Mouse (Mus musculus) heart, adult 18-20 months (tissue): ENCODE data around the gene Boll. TPM values are rescaled to one million over a fixed set of nuclear protein-coding genes. Genes with fewer than 3 reads are reported as not detected.
"Not testable (repeated sequence)": the region's sequence is repeated elsewhere in the genome, so short reads cannot be mapped to it uniquely, and the experiment has no call there.

Source experiments
- DNase-seq, 2 experiments: peaks; one replicate each; pipeline ENCODE4 v3.0.0; 2021 to 2022; ENCODE audit warnings: mixed read lengths in 1 of 2
- long read RNA-seq, 2 experiments: library from polyadenylated mRNA; stranded (forward); transcript quantifications; one replicate each; pipeline ENCODE4 v2.0.0; 2021
- total RNA-seq, 2 experiments: library from RNA; stranded (reverse); gene quantifications; 2 replicates each; pipeline ENCODE4 v1.2.3; 2021

Boll gene
- total RNA-seq: not detected
- long read RNA-seq, experiment 1: 0 reads
- long read RNA-seq, experiment 2: 0 reads

- peak; percentile 56 to 75 for DNase-seq
Observed at GRCm38 (mm10) chr1:55363044-55363565, at the start of gene Boll. Gene Boll (minus strand): TSS chr1:55363469.

- no peak for DNase-seq
Observed at GRCm38 (mm10) chr1:55412569-55412968, 49.3 kb upstream of the Boll start.

GRCm38 (mm10) chr1:55411079-55411478 is 47.8 kb upstream of the Boll start:
- no peak for DNase-seq

- no peak for DNase-seq
Observed at GRCm38 (mm10) chr1:55410670-55411069, 47.4 kb upstream of the Boll start.

GRCm38 (mm10) chr1:55406531-55407375 is 43.5 kb upstream of the Boll start:
- peak; percentile 26 to 40 for DNase-seq

GRCm38 (mm10) chr1:55406023-55406413 is 42.7 kb upstream of the Boll start:
- peak; percentile 84 to 86 for DNase-seq

- DNase-seq: peak; percentile 95 to 97
Observed at GRCm38 (mm10) chr1:55405272-55406022, 42.2 kb upstream of the Boll start, which contains the start of gene Plcl1. Gene Plcl1 (plus strand): TSS chr1:55405921.

- peak; percentile 64 to 87 for DNase-seq
Observed at GRCm38 (mm10) chr1:55404439-55404838, 41.2 kb upstream of the Boll start.

GRCm38 (mm10) chr1:55399891-55400290 is 36.6 kb upstream of the Boll start:
- no peak for DNase-seq

GRCm38 (mm10) chr1:55383114-55383773 is 20.0 kb upstream of the Boll start:
- DNase-seq: peak; percentile 69 to 89

- DNase-seq: no peak
Observed at GRCm38 (mm10) chr1:55380527-55380926, 17.3 kb upstream of the Boll start.

- no peak for DNase-seq
Observed at GRCm38 (mm10) chr1:55372626-55373025, 9.4 kb upstream of the Boll start.

GRCm38 (mm10) chr1:55363586-55363985 is 317 bp upstream of the Boll start:
- DNase-seq: peak; percentile 31 to 43

- DNase-seq: no peak
Observed at GRCm38 (mm10) chr1:55362634-55363033, 635 bp downstream of the Boll start.

- DNase-seq: not testable (repeated sequence)
Observed at GRCm38 (mm10) chr1:55351914-55352313, 11.4 kb downstream of the Boll start.

- not testable (repeated sequence) for DNase-seq
Observed at GRCm38 (mm10) chr1:55325496-55325895, 37.8 kb downstream of the Boll start.

GRCm38 (mm10) chr1:55301077-55301476 is 62.2 kb downstream of the Boll start:
- DNase-seq: no peak

- no peak for DNase-seq
Observed at GRCm38 (mm10) chr1:55279081-55279480, 84.2 kb downstream of the Boll start.

- DNase-seq: no peak
Observed at GRCm38 (mm10) chr1:55265447-55265846, 97.8 kb downstream of the Boll start.

GRCm38 (mm10) chr1:55264385-55264784 is 98.9 kb downstream of the Boll start:
- DNase-seq: no peak

GRCm38 (mm10) chr1:55246374-55246773 is 116.9 kb downstream of the Boll start:
- no peak for DNase-seq

GRCm38 (mm10) chr1:55239237-55239636 is 124.0 kb downstream of the Boll start:
- DNase-seq: peak; percentile 45 to 61
